Mouse (Mus musculus) ovary, postnatal 14 days (tissue): Measurements from ENCODE around the gene Limk1.
"Not testable (repeated sequence)": the region's sequence is repeated elsewhere in the genome, so short reads cannot be mapped to it uniquely, and the experiment has no call there.

Experiments used
- DNase-seq: peaks from one replicate; pipeline ENCODE4 v3.0.0; 2022; ENCODE audit warnings: low spot score

The Limk1 gene

DNA sequence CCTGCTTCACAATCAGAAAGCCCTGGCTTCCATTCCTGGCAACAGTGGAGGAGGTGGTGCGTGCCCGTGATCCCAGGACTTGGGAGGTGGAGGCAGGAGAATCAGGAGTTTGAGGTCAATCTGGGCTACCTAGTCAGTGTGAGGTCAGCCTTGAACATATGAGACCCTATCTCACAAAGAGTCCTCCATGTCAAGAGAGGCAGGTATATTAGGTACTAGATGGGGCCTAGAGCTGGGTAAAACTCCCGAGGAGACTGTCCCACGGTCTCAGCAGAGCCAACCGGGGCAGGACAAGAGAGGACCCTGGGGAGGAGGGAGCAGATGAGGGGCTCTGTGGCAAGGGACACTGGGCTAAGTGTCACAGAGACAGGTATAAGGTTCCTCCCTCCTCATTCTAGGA is 10.9 kb downstream of the Limk1 start:
- no peak for DNase-seq

DNA sequence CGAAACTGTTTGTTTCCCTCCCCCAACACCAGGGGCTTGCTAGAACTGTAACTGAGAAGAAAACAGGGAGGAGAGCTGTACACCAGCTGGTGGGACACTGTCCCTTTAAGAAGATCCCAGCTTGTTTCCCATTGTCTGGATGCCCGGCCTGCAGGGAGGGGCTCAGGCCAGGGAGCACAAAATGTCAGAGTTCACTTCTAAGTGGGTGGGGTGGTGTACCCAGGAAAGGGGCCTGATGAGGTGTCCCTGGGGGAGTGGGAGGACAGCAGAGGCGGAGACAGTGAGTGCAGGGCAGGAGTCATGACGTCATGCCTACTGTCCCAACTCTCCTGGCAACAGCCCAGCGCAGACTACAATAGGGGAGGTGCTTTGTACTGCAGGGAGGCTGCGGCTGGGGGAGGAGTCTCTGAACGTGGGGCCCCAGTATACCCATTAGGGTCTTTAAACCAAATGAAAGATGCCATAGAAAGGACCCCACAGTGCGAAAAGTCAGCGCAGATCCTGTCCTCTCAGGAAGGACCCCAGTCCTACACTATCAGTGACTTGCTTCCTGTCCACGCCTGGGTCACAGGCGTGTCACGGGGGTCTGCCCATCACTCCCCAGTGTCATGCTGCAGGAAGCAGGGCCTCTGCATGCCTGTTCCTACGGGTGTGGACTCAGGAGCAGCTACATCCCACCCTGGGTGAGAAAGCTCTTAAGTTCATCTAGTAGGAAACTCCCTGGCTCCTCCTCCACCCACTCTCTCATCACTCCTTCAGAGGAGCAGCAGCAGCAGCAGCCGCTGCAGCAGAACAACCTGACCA is 12.2 kb downstream of the Limk1 start:
- peak; percentile 68 for DNase-seq

DNA sequence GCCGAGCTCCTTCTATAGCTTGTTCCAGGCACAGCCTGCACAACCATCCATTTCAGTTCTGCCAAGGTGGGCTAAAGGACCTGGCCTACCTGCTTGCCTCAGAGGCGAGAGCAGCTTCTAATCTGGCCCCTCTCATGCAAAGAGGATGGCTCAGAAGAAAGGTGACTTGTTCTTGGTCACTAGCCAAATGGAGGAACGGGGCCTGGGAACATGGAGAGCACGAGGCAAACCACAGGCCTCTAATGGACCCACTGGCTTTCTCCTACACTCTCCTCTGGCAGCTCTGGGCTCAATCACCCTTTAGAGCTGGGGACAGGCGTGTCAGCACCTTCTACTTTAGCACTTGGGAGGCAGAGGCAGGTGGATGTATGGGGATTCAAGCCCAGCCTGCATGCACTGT is 13.4 kb downstream of the Limk1 start:
- no peak for DNase-seq

DNA sequence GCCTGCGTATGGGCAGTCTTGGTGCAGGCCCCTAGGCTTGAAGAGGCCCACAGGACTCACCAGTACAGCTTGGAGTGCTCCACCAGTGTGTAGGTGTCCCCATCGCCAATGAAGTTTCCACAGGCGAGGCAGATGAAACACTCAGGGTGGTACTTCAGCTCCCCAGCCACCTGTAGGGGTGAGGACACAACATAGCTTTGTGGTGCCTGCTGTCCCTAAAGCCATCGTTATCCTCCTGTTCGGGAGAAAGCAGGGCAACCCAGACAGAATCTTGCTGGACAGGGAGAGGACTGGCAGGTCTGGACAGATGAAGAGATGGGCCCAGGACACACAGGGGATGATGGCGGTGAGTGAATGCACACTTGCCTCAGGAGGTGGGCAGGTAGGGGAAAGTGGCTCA is 15.8 kb downstream of the Limk1 start:
- DNase-seq, result no peak

DNA sequence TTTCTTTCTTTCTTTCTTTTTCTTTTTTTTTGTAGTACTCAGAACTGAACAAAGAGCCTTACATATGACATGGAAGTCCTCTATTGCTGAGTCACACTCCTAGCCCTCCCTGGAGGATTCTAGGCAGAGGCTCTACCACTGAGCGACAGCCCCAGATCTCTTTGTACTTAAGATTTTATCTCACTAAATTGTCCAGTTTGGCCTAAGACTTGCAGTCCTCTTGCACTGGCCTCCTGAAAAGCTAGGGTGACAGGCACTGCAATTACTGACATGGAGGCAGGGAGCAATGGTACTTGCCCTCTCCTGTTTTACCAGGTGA is 16.2 kb downstream of the Limk1 start:
- DNase-seq, result no peak

DNA sequence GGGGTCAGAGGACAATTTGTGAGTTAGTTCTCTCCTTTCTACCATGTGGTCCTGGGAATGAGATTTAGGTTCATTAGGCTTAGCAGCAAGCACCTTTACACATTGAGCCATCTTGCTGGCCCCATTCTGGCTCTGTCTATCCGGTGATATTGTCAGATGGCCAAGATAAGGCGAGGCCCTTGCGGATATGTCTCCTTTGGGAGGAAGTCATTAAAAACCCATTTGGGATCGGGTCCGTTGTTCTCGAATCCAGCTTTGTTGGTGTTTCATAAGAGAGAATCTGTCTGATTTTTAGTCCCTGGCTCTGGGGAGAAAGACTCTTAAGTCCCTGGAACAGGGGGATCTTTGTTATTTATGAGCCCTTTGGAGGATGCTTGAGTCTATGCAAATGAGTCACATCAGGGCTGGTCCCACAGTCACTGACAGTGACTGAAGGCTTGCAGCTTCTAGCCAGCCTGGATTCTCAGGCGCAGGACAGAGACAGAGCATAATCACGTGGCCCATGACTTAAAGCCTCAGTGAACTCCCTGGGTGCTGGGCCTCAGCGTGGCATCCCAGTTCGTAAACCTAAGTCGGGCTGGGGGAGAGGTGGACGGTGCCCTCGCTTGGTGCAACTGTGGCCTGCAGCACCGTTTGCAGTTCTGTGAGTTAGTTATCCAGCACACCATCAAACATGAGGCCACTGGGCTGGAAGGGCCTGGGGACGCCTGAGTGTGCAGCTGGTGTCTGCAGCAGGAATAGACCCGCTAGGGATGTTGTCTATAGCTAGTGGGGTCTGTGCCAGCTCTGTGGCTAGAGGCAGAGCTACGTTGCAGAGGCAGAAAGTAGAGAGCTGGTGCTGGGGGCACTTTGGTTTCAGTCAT is 16.8 kb downstream of the Limk1 start:
- DNase-seq, result no peak

DNA sequence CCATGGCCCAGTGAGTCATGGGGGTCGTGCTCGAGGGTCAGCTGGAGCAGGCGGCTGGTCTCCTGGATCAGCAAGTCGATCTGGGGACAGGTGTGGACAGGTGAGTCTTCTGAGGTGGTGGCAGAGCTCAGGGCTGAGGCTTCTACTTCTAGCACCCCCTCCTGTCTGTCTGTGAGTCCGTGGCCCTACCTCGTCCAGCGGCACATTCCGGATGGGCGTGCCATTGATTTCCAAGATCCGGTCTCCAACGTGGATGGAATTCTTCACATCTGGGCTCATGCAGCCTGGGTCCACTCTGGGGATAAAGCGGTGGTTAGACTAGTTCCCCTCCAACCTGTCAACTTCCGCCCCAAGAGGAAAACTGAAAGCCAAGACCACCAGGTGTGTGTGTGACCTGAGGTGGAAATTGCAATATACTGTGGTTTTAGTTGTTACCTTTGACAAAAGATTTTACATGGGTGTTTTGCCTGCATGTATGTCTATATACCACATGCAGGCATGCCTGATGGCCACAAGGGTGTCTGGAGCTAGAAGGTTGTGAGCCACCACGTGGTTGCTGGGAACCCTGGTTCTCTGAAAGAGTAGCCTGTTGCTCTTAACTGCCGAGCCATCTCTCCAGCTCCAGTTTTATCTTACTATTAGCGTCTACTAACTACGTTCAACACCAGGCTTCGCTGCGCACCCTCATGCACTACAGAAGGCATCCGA is 19.2 kb downstream of the Limk1 start:
- no peak for DNase-seq

DNA sequence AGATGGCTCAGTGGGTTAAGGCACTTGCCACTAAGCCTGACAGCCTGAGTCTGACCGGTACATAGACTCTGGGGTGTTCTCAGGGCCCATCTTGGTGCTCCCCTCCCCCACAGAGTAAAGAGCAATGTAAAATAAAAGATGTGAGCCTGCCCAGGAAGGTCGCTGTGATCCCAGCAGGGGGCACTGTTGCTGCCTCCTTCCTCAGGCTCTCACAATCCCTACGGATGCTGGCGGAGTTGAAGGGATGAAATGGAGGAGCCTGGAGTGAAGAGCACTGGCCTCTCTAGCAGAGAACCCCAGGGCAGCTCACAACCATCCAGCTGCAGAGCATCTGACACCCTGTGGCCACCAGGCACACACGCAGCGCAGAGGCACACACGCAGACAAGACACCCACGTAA is 19.9 kb downstream of the Limk1 start:
- no peak for DNase-seq

DNA sequence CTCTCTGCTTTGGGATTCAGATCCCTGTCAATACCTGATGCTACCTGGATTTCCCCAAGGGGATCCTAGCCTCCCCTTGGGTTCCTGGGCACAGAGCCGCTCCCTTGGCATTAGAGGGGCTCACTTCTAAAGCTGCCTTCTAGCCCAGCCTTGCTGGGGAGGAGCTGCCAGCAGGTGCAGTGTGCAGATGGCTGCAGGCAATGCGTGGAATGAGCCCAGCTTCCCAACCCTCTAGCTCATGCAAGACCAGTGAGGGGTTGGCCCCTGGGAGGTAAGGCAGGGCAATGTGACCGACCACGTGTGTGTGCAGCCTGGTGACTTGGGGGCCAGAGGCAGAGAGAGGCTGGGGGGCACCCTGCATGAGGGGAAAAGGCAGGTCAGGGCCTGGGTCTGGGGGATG is 31.7 kb downstream of the Limk1 start:
- DNase-seq, result no peak

DNA sequence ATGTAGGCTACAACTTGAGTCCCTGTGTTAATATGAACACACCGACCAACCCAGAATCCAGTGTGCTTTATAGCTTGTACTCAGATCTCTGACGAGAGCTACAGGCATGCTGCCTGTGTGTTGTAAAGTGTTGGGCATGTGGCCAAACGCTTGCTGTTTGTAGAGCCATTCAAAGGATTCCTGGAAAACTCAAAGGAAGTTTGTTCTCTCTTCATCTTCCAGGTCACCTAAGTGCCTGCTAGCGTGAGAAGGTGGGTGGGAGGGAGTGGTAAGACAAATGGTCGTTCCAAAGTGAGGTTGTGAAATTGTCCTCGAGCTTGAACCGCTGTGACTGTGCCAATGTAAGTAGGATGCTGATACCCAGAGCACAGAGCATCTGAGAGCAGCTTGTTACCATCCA is 36.4 kb downstream of the Limk1 start:
- DNase-seq, result peak; percentile 23

DNA sequence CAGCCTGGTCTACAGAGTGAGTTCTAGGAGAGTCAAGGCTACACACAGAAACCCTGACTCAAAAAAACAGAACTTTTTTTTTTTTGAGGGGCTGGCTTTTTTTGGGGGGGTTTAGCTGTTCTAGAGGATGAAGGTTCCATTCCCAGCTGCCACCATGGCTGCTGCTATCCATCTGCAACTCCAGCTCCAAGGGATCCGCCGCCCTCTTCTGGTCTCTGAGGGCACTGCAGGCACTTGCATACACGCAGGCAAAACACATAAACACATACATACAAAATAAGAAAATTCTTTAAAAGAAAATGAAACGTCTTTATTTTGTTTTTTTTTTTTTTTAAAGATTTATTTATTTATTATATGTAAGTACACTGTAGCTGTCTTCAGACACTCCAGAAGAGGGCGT is 37.5 kb downstream of the Limk1 start:
- DNase-seq, result peak; percentile 23

DNA sequence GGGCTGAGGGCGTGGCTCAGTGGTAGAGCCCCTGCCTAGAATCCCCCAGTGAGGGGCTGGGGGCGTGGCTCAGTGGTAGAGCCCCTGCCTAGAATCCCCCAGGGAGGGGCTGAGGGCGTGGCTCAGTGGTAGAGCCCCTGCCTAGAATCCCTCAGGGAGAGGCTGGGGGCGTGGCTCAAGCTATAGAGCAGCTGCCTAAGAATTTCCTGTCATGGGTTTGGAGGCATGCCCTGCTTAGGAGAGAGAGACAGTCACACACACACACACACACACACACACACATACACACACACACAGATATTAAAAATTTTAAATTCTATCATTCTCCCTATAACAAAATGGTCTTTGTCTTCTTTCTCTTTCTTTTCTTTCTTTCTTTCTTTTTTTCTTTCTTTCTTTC is 39.4 kb downstream of the Limk1 start:
- DNase-seq, result not testable (repeated sequence)

DNA sequence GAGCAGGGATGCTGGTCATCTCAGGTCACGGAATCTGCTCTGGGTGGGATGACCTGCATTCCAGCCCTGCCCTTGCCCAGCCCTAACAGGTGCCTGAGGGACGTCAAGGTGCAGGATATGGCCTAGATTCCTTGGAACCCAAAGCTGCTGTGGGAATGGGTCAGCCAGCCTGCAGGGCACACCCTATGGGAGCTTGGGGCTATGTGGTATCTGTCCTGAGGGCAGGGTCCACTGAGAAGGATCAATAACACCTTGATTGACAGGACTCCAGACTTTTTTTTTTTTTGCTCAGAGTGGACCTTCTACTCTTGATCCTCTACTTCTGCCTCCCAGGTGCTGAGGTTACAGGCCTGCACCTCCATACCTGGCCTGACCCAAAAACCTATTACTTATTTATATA is 41.0 kb downstream of the Limk1 start:
- DNase-seq, result no peak

DNA sequence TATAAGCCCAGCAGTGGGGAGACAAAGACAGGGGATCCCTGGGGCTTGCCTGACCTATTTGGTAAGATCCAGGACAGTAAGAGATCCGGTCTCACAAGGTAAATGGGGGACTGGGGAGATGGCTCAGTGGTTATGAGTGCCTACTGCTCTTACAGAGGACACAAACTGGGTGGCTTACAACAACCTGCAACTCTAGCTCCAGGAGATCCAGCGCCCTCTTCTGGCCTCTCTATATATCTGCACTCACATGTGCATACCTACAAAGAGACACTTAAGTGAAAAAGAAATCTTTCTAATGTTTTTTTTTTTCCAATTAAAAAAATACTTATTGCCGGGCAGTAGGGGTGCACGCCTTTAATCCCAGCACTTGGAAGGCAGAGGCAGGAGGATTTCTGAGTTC is 41.9 kb downstream of the Limk1 start:
- DNase-seq, result no peak

DNA sequence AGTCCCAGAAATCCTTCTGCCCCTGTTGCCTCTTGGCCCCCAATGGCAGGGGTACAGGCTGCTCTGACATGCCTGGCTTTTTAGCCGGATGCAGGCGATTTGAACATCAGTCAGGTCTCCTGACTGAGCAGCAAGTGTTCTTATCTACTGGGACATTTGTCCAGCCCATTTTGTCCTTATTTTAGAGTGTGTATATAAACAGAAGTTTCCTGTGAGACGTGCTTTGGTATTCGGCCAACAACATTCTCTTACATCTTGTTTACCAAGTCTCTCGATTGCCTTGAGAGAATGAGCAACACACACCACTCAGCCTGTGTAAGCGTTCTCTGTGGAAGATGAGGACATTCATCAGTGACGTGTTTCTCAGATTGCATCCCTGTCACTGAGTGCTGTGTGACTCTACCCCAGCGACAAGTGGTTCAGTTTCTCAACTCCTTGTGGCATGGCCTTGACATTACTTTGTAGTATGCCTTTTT is 43.7 kb downstream of the Limk1 start:
- no peak for DNase-seq

DNA sequence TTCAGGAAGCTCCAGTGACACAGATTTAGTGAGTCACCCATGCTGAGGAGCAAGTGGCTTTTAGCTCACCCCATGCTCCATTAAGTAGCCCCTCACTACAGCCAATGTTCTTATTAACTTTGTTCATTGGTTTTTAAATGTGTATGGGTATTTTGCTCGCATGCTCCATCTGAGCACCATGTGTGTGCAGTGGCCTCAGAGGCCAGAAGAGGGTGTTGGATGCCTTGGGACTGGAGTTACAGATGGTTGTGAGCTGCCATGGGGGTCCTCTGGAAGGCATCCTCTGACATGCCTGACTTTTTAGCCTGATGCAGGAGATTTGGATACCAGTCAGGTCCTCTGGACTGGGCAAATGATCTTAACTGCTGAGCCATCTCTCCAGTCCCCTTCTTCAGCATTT is 44.3 kb downstream of the Limk1 start:
- no peak for DNase-seq

DNA sequence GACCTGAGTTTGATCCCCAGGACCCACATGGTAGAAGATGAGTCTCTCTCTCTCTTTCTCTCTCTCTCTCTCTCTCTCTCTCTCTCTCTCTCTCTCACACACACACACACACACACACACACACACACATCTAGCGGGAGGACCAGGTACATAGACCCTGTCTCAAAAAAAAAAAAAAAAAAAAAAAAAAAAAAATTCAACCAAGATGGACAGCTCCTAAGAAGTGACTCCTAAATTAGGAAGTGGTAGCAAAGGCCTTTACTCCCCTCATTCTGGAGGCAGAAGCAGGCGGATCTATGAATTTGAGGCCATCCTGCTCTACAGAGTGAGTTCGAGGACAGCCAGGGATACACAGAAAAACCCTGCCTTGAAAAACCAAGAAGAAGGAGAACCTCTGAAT is 48.0 kb downstream of the Limk1 start:
- DNase-seq, result no peak

DNA sequence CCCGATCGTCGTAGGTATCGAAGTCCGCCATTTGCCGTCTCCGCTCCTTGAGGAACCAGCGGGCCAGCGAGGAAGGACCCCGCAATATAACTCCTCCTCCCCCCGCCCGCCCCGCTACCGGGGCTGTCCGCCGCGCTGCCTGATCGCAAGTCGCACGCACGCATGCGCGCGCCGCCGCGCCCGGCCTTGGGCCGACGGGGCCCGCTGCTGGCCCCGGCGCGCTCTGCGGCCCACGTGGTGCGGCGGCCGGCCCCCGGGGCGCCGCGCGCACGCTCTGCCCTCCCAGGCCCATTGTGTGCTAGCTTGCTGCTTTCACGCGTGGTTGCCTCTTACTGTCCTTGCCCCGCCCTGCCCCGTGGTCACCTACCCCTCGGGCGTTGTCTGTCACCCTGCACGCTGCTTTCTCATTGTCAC is 49.1 kb downstream of the Limk1 start, which contains the start of gene Eif4h:
TSS of gene Eif4h (minus strand) at position 222 of the 414 bp plus-strand sequence.
- peak; percentile 98 for DNase-seq

DNA sequence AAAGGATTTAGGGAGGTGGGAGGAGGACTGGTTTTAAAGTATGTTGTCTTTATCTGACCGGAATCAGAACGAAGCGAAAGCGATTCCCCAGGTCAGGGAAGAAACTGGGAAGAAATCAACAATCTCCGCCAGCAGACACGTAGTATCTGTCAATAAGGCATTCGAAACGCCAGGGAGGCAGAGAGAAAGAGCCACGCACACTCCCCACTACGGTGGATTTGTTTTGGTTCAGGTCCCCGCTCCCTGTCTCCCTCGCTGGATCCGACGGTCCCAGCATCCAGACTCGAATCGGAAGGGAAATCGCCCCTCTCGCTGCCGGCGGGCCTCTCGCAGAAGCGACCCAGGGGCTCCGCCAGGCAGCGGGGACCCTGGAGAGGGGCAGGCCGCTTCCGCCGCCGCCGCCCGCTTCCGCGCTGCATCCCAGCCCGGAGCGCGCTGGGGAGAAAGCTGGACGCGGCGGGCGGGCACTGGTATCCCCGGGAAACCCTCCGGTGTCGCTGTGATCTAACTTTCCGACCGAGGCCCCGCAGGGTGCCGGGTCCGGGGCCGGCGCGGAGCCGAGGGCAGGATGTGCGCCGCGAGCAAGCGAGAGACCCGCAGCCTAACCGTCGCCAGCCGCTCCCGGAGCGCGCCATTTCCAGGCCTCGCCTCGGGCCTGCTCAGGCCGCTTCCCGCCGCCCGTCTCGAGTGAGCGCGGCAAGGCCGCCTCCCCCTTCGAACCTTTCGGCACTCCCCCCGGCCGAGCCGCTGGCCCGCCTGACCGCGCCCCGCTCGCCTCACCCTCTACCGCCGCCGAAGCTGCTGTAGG is 49.7 kb downstream of the Limk1 start:
- no peak for DNase-seq

DNA sequence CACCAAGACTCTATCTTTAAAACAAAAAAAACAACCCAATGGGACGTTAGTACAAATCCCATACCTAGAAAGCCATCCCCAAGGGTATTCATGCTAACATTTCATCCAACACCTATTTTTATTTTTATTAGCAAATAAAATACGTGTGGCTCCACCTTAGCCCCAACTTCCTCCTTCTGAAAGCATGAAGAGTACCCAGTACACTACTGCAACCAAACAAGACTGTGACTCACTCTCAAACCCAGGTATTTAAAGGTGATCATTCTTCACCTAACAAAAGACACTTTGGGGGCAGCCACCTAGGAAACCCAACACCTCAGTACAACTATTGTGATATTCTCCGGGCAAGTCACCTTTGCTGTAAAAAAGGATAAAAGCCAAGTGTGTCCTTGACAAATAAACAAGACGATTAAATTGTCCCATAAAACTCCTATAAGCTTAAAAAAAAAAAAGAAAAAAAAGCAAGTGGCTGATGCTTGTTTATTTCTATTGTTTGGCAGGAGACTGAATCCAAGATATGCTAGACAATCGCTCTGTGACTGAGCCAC is 50.5 kb downstream of the Limk1 start:
- DNase-seq, result no peak

DNA sequence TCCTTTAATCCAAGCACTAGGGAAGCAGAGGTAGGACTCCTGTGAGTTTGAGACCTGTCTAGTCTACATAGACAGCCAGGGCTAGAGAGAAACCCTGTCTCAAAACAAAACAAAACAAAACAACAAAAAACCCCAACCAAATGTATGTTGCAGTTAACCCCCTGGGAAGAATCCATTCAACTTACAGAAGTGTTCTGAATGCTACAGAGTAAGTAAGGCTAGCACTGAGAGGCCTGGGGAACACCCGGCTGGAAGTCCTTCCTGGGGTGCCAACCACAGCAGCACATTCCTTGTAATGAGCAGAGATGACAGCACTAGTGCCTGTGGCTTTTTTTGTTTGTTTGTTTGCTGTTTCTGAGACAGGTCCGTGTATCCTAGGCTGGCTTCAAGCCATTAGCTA is 55.6 kb downstream of the Limk1 start:
- DNase-seq, result no peak

DNA sequence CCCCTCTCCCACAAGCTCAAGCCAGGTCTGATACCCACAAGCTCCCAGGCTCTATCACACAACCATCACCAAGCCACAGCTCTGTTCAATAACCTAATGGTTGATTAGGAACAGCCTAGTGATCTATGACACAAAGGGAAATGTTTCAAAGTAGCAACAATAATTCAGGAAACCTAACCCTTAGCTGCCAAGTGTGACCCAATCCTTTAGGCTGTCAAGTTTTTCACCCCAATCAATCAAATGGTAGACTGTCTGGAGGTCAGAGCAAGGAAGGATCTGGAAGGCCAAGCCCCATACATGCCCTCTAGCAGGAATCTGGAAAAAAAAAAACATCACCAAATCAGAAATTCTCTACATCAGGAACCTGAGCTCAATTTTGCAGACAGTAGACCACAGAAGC is 57.6 kb downstream of the Limk1 start:
- DNase-seq, result no peak
